Mouse (Mus musculus) embryonic facial prominence, embryonic 12.5 days (tissue): ENCODE measurements around the gene Gm21987. TPM values are rescaled to one million over a fixed set of nuclear protein-coding genes. Genes with fewer than 3 reads are reported as not detected.

Experiments used
- ATAC-seq: fragments of 200-750 bp; cut with Nextera tagmentation; 2 replicates; pipeline ENCODE4 v1.8.0; 2017; ENCODE audit not compliant: insufficient number of reproducible peaks, insufficient read depth, low FRiP score, low TSS enrichment
- H3K27ac ChIP-seq: fragments of 300-500 bp; sonication (generic); 2 replicates; pipeline ENCODE4 v1.5.1; 2016; ENCODE audit warnings: mild to moderate bottlenecking
- H3K27me3 ChIP-seq: fragments of 300-500 bp; sonication (generic); 2 replicates; pipeline ENCODE4 v1.6.1; 2016; ENCODE audit warnings: mild to moderate bottlenecking, moderate library complexity
- H3K36me3 ChIP-seq: fragments of 300-500 bp; sonication (generic); 2 replicates; pipeline ENCODE4 v1.6.1; 2016; ENCODE audit warnings: mild to moderate bottlenecking
- H3K4me1 ChIP-seq: fragments of 300-500 bp; sonication (generic); 2 replicates; pipeline ENCODE4 v1.6.1; 2016
- H3K4me2 ChIP-seq: fragments of 300-500 bp; sonication (generic); replicated peaks from 2 replicates; pipeline ENCODE4 v1.6.1; 2016; ENCODE audit warnings: mild to moderate bottlenecking, moderate library complexity
- H3K4me3 ChIP-seq: fragments of 300-500 bp; sonication (generic); 2 replicates; pipeline ENCODE4 v1.5.1; 2016; ENCODE audit warnings: mild to moderate bottlenecking
- H3K9ac ChIP-seq: fragments of 300-500 bp; sonication (generic); 2 replicates; pipeline ENCODE4 v1.6.1; 2016; ENCODE audit warnings: mild to moderate bottlenecking, moderate library complexity
- H3K9me3 ChIP-seq: fragments of 300-500 bp; sonication (generic); 2 replicates; pipeline ENCODE4 v1.6.1; 2016; ENCODE audit warnings: mild to moderate bottlenecking, moderate library complexity
- WGBS: fragments of 180-500 bp; shearing (Covaris S2); methylation state at CpG from one replicate; pipeline ENCODE4 v1.1.7; 2016; 5-methylcytosine and 5-hydroxymethylcytosine counted together
- polyA plus RNA-seq: library from polyadenylated mRNA; unstranded; fragments of >200 nt; fragmentation: Nextera tagmentation; extraction: Ambion mirVana; gene quantifications from 2 replicates; pipeline ENCODE4 v1.2.1, GENCODE M21; 2016

Gm21987 gene
- polyA plus RNA-seq, 1 experiment from 2014 or later, result not detected

GRCm38 (mm10) chr16:38385184-38385634 lies 38.4 kb downstream of the Gm21987 start:
- no peaks in the 10 kb centered on the region for H3K4me1 ChIP-seq
- no peaks in the 10 kb centered on the region for H3K36me3 ChIP-seq
- no peak overlapping the region for H3K27ac ChIP-seq
- no peak overlapping the region for H3K4me2 ChIP-seq
- no peak overlapping the region for H3K4me3 ChIP-seq
- H3K9me3 ChIP-seq, result no peaks in the 10 kb centered on the region
- no peak overlapping the region for H3K9ac ChIP-seq
- WGBS, result 86% methylated on average over 6 of the region's 6 CpGs
- H3K27me3 ChIP-seq, result no peaks in the 10 kb centered on the region
- no peak for ATAC-seq

GRCm38 (mm10) chr16:38385700-38386099 lies 38.9 kb downstream of the Gm21987 start:
- ATAC-seq, result no peak
- no peak overlapping the region for H3K4me2 ChIP-seq
- no peaks in the 10 kb centered on the region for H3K9me3 ChIP-seq
- H3K27me3 ChIP-seq, result no peaks in the 10 kb centered on the region
- no peak overlapping the region for H3K9ac ChIP-seq
- no peak overlapping the region for H3K27ac ChIP-seq
- H3K4me3 ChIP-seq, result no peak overlapping the region
- WGBS, result 95% methylated on average over 4 of the region's 4 CpGs
- H3K4me1 ChIP-seq, result no peaks in the 10 kb centered on the region
- H3K36me3 ChIP-seq, result no peaks in the 10 kb centered on the region

DNA sequence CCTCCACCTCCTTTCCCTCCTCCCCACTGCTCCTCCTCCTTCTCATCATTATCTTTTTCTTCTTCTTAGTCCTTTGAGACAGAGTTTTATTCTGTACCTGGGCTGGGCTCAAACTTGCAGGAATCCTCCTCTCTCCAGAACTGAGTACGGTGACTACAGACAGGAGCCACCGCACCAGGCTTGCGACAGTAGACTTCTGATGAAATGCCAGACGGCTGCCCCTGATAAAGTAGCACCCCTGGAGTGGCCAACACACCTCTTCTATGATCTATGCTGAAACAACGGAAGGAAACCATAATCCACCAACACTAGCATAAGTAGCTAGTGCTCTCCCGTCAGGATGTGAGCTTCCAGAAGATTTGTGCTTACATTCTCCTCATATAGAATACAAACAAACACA lies 40.5 kb downstream of the Gm21987 start:
- no peak overlapping the region for H3K9ac ChIP-seq
- H3K27me3 ChIP-seq, result no peaks in the 10 kb centered on the region
- no peak overlapping the region for H3K27ac ChIP-seq
- no peak overlapping the region for H3K4me2 ChIP-seq
- no peak overlapping the region for H3K4me3 ChIP-seq
- ATAC-seq, result no peak
- H3K36me3 ChIP-seq, result no peaks in the 10 kb centered on the region
- 93% methylated on average over 6 of the region's 6 CpGs for WGBS
- no peaks in the 10 kb centered on the region for H3K9me3 ChIP-seq
- no peaks in the 10 kb centered on the region for H3K4me1 ChIP-seq

DNA sequence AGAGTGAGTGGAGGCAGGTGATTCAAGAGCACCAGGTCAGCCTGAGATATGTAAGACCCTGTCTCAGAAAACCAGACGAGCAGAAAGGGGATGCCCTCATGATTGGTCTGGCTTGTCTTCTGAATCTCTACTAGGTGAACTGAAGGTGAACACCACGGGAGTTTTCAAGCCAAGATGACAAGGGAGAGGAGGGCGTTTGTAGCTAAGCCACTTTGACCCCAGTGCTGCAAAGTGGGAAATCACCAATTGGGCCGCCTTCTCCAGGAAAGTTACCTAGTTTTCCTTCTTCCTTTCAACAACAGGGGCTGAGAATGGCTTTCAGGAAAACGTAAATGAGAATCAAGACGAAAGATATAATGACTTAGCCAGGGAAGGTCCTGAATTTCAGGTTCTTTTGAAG lies 41.9 kb downstream of the Gm21987 start:
- ATAC-seq, result no peak
- H3K27ac ChIP-seq, result no peak overlapping the region
- WGBS, result 70% methylated on average over 6 of the region's 6 CpGs

GRCm38 (mm10) chr16:38389284-38389893 lies 42.5 kb downstream of the Gm21987 start:
- Histone ChIP-seq H3K27me3 (no peaks in the 10 kb centered on the region), H3K4me3 (no peak overlapping the region), H3K4me1 (no peaks in the 10 kb centered on the region), H3K4me2 (no peak overlapping the region), H3K36me3 (no peaks in the 10 kb centered on the region), H3K9ac (no peak overlapping the region), H3K27ac (no peak overlapping the region), H3K9me3 (no peaks in the 10 kb centered on the region)
- no peak for ATAC-seq
- WGBS, result 75% methylated on average over 8 of the region's 8 CpGs

More for the DNA sequence above, 41.9 kb downstream of the Gm21987 start:
- no peaks in the 10 kb centered on the region for H3K27me3 ChIP-seq
- H3K4me3 ChIP-seq, result no peak overlapping the region
- no peaks in the 10 kb centered on the region for H3K36me3 ChIP-seq
- H3K4me1 ChIP-seq, result no peaks in the 10 kb centered on the region
- H3K4me2 ChIP-seq, result no peak overlapping the region
- no peak overlapping the region for H3K9ac ChIP-seq
- no peaks in the 10 kb centered on the region for H3K9me3 ChIP-seq

DNA sequence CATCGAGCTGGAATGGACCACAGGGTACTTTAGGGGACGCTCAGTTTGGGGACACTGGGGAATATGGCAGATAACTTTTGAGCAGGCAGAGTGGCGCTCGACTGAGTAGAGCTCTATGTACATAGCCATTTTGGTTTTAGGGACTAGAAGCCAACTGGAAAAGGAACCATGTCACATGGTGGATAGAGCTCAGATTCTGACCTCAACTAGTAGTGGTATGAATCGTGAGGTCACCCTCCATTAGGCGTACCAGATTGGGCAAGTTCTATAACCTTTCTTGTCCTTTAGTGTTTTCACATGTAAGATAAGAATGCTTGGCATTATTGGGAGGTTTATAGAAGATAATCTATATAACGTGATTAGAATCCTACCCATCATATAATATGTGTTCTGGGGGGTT lies 43.5 kb downstream of the Gm21987 start:
- Histone ChIP-seq H3K36me3 (no peaks in the 10 kb centered on the region), H3K9me3 (no peaks in the 10 kb centered on the region), H3K4me3 (no peak overlapping the region), H3K27ac (no peak overlapping the region), H3K9ac (no peak overlapping the region), H3K4me1 (no peaks in the 10 kb centered on the region), H3K4me2 (no peak overlapping the region), H3K27me3 (no peaks in the 10 kb centered on the region)
- WGBS, result 87% methylated on average over 7 of the region's 7 CpGs
- no peak for ATAC-seq

- Histone ChIP-seq H3K9ac (no peak overlapping the region), H3K4me2 (no peak overlapping the region), H3K9me3 (no peaks in the 10 kb centered on the region), H3K36me3 (no peaks in the 10 kb centered on the region), H3K4me1 (peaks cover 4% of the 10 kb centered on the region; the same call in 1 of the 2 replicates), H3K27ac (no peak overlapping the region), H3K4me3 (no peak overlapping the region), H3K27me3 (no peaks in the 10 kb centered on the region)
- 77% methylated on average over 23 of the region's 23 CpGs for WGBS
- no peak for ATAC-seq
These were observed 45.5 kb downstream of the Gm21987 start for GRCm38 (mm10) chr16:38392126-38392894.

DNA sequence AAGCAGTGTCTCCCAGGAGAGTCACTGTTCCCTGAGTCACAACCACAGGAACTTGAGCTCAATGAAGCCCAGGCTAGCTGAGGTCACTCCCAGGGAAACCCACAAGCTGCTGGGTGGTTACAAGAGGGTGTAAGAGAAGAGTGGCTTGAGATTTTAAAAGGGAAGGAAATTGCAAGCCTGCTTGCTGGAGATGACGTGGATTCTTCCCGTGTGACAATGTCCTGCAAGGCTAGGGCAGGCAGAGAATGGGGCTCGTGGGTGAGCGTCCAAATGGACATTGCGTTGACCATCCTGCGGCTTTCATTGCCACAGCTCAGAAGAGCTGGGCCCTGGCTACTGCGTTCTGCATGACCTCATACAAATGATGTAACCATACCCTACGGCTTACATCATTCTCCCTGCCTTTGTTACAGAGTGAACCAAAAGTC lies 47.4 kb downstream of the Gm21987 start:
- Histone ChIP-seq H3K36me3 (no peaks in the 10 kb centered on the region), H3K4me2 (no peak overlapping the region), H3K4me3 (no peak overlapping the region), H3K27me3 (no peaks in the 10 kb centered on the region), H3K9me3 (no peaks in the 10 kb centered on the region), H3K9ac (no peak overlapping the region), H3K27ac (no peak overlapping the region), H3K4me1 (peaks cover 6% of the 10 kb centered on the region; the same call in 1 of the 2 replicates)
- WGBS, result 85% methylated on average over 8 of the region's 8 CpGs
- no peak for ATAC-seq

GRCm38 (mm10) chr16:38395060-38395730 lies 48.4 kb downstream of the Gm21987 start:
- no peak overlapping the region for H3K9ac ChIP-seq
- H3K9me3 ChIP-seq, result no peaks in the 10 kb centered on the region
- peaks cover 16% of the 10 kb centered on the region for H3K4me1 ChIP-seq
- H3K4me2 ChIP-seq, result no peak overlapping the region
- no peak overlapping the region for H3K4me3 ChIP-seq
- no peak for ATAC-seq
- H3K27me3 ChIP-seq, result no peaks in the 10 kb centered on the region
- no peak overlapping the region for H3K27ac ChIP-seq
- no peaks in the 10 kb centered on the region for H3K36me3 ChIP-seq
- WGBS, result 66% methylated on average over 6 of the region's 6 CpGs

- H3K4me1 ChIP-seq, result peaks cover 18% of the 10 kb centered on the region
- no peaks in the 10 kb centered on the region for H3K27me3 ChIP-seq
- H3K36me3 ChIP-seq, result no peaks in the 10 kb centered on the region
- no peak overlapping the region for H3K4me2 ChIP-seq
- 47% methylated on average over 13 of the region's 13 CpGs for WGBS
- no peak for ATAC-seq
- H3K9ac ChIP-seq, result no peak overlapping the region
- H3K4me3 ChIP-seq, result no peak overlapping the region
- H3K27ac ChIP-seq, result no peak overlapping the region
- H3K9me3 ChIP-seq, result no peaks in the 10 kb centered on the region
These were observed 49.3 kb downstream of the Gm21987 start for GRCm38 (mm10) chr16:38396155-38396554.

DNA sequence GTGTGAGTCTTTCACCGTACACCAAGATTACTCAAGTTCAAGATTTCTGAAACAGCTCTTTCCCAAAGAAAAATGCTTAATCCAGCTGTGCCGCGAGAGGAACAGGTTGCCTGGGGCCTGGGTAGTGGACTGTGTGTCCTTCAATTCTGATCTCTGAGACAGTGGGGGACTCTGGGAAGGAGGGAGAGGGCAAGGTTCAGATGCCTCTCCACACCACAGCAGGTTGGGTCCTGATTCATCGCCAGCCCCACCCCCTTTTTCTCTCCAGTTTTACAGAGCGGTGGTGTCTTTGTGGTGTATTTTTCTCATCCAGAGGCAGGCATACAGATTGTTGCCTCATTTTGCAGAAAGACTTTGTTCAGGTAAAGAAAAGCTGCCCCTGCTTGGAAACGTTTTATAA lies 51.4 kb downstream of the Gm21987 start:
- no peaks in the 10 kb centered on the region for H3K36me3 ChIP-seq

DNA sequence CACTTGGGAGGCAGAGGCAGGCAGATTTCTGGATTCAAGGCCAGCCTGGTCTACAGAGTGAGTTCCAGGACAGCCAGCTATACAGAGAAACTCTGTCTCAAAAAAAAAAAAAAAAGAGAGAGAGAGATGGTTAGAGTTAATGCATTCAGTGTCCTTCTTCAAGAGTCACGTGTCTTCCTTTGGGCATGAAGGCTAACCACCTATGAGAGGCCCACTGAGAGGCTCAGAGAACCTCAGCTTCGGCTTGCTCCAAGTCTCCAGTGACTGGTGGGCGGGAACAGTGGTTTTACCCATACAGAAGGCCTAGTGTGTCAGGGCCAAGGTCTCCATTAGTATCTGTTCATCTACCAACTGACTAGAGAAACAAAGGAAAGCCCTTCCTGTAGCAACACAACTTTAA lies 52.2 kb downstream of the Gm21987 start:
- no peak for ATAC-seq
- no peak overlapping the region for H3K9ac ChIP-seq

More for the DNA sequence above, 51.4 kb downstream of the Gm21987 start:
- Histone ChIP-seq H3K4me3 (no peak overlapping the region), H3K27ac (no peak overlapping the region), H3K9me3 (no peaks in the 10 kb centered on the region), H3K4me1 (peaks cover 18% of the 10 kb centered on the region), H3K9ac (no peak overlapping the region), H3K4me2 (no peak overlapping the region), H3K27me3 (no peaks in the 10 kb centered on the region)
- WGBS, result 88% methylated on average over 6 of the region's 6 CpGs
- ATAC-seq, result no peak

More for the DNA sequence above, 52.2 kb downstream of the Gm21987 start:
- H3K4me2 ChIP-seq, result peak overlapping the region; percentile 49; the same call in 1 of the 2 replicates
- no peaks in the 10 kb centered on the region for H3K36me3 ChIP-seq
- peaks cover 18% of the 10 kb centered on the region for H3K4me1 ChIP-seq
- peak overlapping the region; percentile 75 for H3K27ac ChIP-seq
- H3K9me3 ChIP-seq, result no peaks in the 10 kb centered on the region
- H3K27me3 ChIP-seq, result no peaks in the 10 kb centered on the region
- WGBS, result 51% methylated on average over 3 of the region's 3 CpGs
- H3K4me3 ChIP-seq, result no peak overlapping the region
